In genomic region chr14:47527833-47528232, GRCm38 (mm10) we compare ENCODE assay signal across 18 mouse cellular contexts. TPM values are rescaled to one million over a fixed set of nuclear protein-coding genes. Genes with fewer than 3 reads are reported as not detected.
DNase-seq lines count a peak whose midpoint lies in the region; ATAC-seq lines count a peak whose summit lies in the region.
"Had no signal": no experiment of that assay in that cellular context is flagged by ENCODE, and none has a peak within 500 bp of the region (broad histone marks: within the 10 kb centered on the region; RNA-seq: fewer than 3 reads in every experiment).

No protein-coding gene starts in this region.

- no peaks in the 10 kb centered on the region for H3K27me3 ChIP-seq in heart, embryonic 11.5 days (ENCODE audit: control insufficient read depth, insufficient read depth, low read length)
- H3K27me3 ChIP-seq: CH12.LX; embryonic facial prominence, embryonic 13.5 days; limb, embryonic 12.5 days; lung, embryonic 15.5 days; midbrain, embryonic 15.5 days had no signal

- no peak for DNase-seq in heart, adult 11 months
- peak; percentile 68 for DNase-seq in c-Kit-positive CD71-positive TER-119-positive erythroid progenitor cells, embryonic 14.5 days (ENCODE audit: low spot score)
- DNase-seq in liver = peak; percentile 83
- DNase-seq in right cerebral cortex, postnatal 10 days (ENCODE audit: low spot score in 2 of 2) = no peak
- no peak for DNase-seq in cerebellum, adult 9-10 months
- DNase-seq in cerebellum, adult 11-12 months = no peak
- DNase-seq: adrenal gland, adult 8-10 months; cerebellum, adult 11 months; gastrocnemius, postnatal 25 days had no signal

- H3K36me3 ChIP-seq in heart, embryonic 11.5 days (ENCODE audit: control insufficient read depth, insufficient read depth, low read length) = peaks cover 2% of the 10 kb centered on the region; the same call in 1 of the 2 replicates

- peaks cover 19% of the 10 kb centered on the region for H3K4me1 ChIP-seq in heart, embryonic 11.5 days (ENCODE audit: control insufficient read depth, insufficient read depth, low read length)
- H3K4me1 ChIP-seq: embryonic facial prominence, embryonic 13.5 days; hindbrain, embryonic 10.5 days; lung, embryonic 15.5 days; midbrain, embryonic 15.5 days had no signal

- H3K9ac ChIP-seq in heart, embryonic 11.5 days (ENCODE audit: low read depth, low read length) = no peak overlapping the region
- H3K9ac ChIP-seq: embryonic facial prominence, embryonic 13.5 days; limb, embryonic 12.5 days; lung, embryonic 15.5 days; midbrain, embryonic 15.5 days had no signal

- H3K9me3 ChIP-seq in heart, embryonic 11.5 days (replicated peaks; ENCODE audit: control insufficient read depth, low read length) = no peaks in the 10 kb centered on the region
- H3K9me3 ChIP-seq: embryonic facial prominence, embryonic 13.5 days; hindbrain, embryonic 10.5 days; limb, embryonic 12.5 days; lung, embryonic 15.5 days; midbrain, embryonic 15.5 days had no signal

- peak overlapping the region; percentile 24; the same call in 1 of the 2 replicates for H3K27ac ChIP-seq in heart, embryonic 11.5 days (ENCODE audit: low read depth, low read length)
- H3K27ac ChIP-seq: embryonic facial prominence, embryonic 13.5 days; hindbrain, embryonic 10.5 days; kidney, postnatal 0 days; limb, embryonic 12.5 days; lung, embryonic 15.5 days; midbrain, embryonic 15.5 days had no signal

- ATAC-seq in heart, embryonic 11.5 days (replicated peaks; ENCODE audit: insufficient number of reproducible peaks, low FRiP score, low TSS enrichment) = peak; percentile 78
- ATAC-seq in megakaryocyte progenitor cell, adult 5-6 weeks (replicated peaks; ENCODE audit: poor library complexity) = peak; percentile 43
- ATAC-seq: midbrain, embryonic 15.5 days had no signal

- no peak overlapping the region for H3K4me2 ChIP-seq in heart, embryonic 11.5 days
- H3K4me2 ChIP-seq: embryonic facial prominence, embryonic 13.5 days; limb, embryonic 12.5 days; lung, embryonic 15.5 days; midbrain, embryonic 15.5 days had no signal

- no peak overlapping the region for H3K4me3 ChIP-seq in heart, embryonic 11.5 days (ENCODE audit: low read depth, low read length)
- H3K4me3 ChIP-seq: embryonic facial prominence, embryonic 13.5 days; hindbrain, embryonic 10.5 days; limb, embryonic 12.5 days; lung, embryonic 15.5 days; midbrain, embryonic 15.5 days had no signal

- WGBS in heart, embryonic 11.5 days (ENCODE audit: insufficient replicate concordance) = 18% methylated on average over 2 of the region's 2 CpGs

RNA-seq across cellular contexts. Expression of gene Atg14, which starts 42.6 kb away (rescaled TPM):
- 9.6 and 10.1 TPM in 2 replicates for polyA plus RNA-seq in heart, embryonic 11.5 days (2014; fragmentation: Nextera tagmentation; extraction: Ambion mirVana)
- 6.1 and 7.5 TPM in 2 replicates for total RNA-seq in megakaryocyte progenitor cell, adult 5-6 weeks (2015)
- 7.1 and 10.9 TPM in 2 replicates for total RNA-seq in megakaryocyte progenitor cell, adult 5-6 weeks (2017)

Comparison
In these comparisons a context has a peak if more than half of its experiments do, and no peak if none do; other contexts are left out.
1. DNase-seq: peak in c-Kit-positive CD71-positive TER-119-positive erythroid progenitor cells, embryonic 14.5 days (single experiment) and liver (single experiment); none in heart, adult 11 months (single experiment), right cerebral cortex, postnatal 10 days (0 of 2), cerebellum, adult 9-10 months (single experiment) and cerebellum, adult 11-12 months (single experiment).